Mouse (Mus musculus) E14TG2a.4 (cell line): ENCODE results near the gene Gm6592.

Experiments used
- CTCF ChIP-seq: conservative IDR thresholded peaks from 2 replicates; pipeline ENCODE4 v1.5.1; 2014; ENCODE audit warnings: low read length
- NANOG ChIP-seq: IDR thresholded peaks from 2 replicates; pipeline ENCODE4 v1.6.1; 2014; ENCODE audit warnings: borderline replicate concordance, low read length, mixed read lengths
- POU5F1 ChIP-seq: IDR thresholded peaks from 2 replicates; pipeline ENCODE4 v1.6.1; 2014; ENCODE audit warnings: low read length, borderline replicate concordance

DNA sequence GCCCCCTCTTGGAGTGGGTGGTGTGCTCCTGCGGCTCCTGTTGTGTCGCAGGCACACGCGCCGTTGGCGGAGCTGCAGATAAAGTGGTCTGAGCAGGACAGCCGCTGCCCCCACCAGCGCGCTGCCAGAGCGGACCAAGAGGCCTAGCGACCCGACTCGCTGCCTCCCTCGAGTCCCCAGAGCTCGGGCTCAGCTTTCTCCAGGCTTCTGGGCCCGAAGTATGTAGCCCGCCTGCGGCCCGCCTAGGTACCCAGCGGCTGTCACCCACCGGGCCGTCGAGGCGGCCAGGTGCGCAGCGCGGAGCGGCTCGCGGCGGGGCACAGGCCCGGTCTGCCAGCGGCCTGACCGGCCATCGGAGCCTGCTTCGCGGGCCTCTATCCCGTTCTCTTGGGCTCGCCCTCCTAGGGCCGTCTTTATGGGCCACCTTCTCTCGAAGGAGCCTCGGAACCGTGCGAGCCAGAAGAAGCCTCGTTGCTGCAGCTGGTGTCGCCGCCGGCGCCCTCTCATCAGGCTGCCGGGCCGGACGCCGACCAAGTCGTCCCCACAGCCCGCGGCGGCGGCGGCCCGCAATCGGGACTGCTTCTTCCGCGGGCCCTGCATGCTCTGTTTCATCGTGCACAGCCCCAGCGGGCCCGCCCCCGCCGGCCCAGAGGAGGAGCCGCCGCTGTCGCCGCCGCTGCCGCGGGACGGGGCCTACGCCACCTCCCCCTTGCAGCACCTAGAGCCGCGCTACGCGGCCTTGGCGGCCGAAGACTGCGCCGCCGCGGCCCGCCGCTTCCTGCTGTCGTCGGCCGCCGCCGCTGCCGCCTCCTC lies 48.8 kb downstream of the Gm6592 start, which contains the start of gene B630019K06Rik:
- TF ChIP-seq CTCF = no peak
- no peak for TF ChIP-seq NANOG
- no peak for TF ChIP-seq POU5F1
